Mouse (Mus musculus) ES-E14 (cell line): ENCODE results near the gene Hsd3b4.
"Not testable (repeated sequence)": the region's sequence is repeated elsewhere in the genome, so short reads cannot be mapped to it uniquely, and the experiment has no call there.

Experiments used
- CHD2 ChIP-seq: IDR thresholded peaks from 2 replicates; pipeline ENCODE4 v1.6.1; 2014; ENCODE audit warnings: mild to moderate bottlenecking, low read depth, low read length, inconsistent platforms
- HCFC1 ChIP-seq: IDR thresholded peaks from 2 replicates; pipeline ENCODE4 v1.6.1; 2012; ENCODE audit warnings: low read length, inconsistent platforms, borderline replicate concordance; ENCODE audit not compliant: insufficient read depth
- MAFK ChIP-seq: IDR thresholded peaks from 2 replicates; pipeline ENCODE4 v1.6.1; 2014; ENCODE audit warnings: mild to moderate bottlenecking, low read depth, low read length, inconsistent platforms; ENCODE audit not compliant: insufficient read depth
- ZNF384 ChIP-seq: IDR thresholded peaks from 2 replicates; pipeline ENCODE4 v1.6.1; 2012; ENCODE audit warnings: low read depth, low read length, inconsistent platforms

GRCm38 (mm10) chr3:98522779-98523178 lies 12.5 kb upstream of the Hsd3b4 start:
- TF ChIP-seq HCFC1, CHD2, ZNF384, MAFK: not testable (repeated sequence)
